Mouse (Mus musculus): ENCODE results near the gene Spint3. TPM values are rescaled to one million over a fixed set of nuclear protein-coding genes. Genes with fewer than 3 reads are reported as not detected.

Spint3 gene
- polyA plus RNA-seq, 1 experiment from 2014 or later: not detected

DNA sequence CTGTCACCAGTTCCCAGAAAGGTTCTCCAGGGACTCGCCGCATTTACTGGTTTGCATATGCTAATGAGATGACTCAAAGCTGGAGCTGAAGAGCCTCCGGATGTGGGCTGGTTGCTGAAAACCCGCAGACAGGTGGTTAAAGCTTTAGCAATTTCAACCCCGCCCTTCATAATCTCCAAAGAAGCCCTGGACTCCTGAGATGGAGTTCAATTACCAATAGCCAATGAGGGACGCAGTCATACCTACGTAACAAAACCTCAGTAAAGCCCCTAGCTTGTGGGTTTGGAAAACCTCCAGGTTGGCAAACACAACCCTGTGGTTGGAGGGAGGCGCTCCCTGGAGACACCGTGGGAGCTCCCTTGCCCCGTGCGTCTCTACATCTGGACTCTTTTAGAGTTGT lies 51.4 kb downstream of the Spint3 start:
- ATAC-seq (ENCODE audit: insufficient number of reproducible peaks, low FRiP score, low TSS enrichment, low read depth): no peak
- Histone ChIP-seq H3K36me3 (no peaks in the 10 kb centered on the region), H3K4me2 (peak overlapping the region; percentile 10; the same call in 1 of the 2 replicates), H3K4me3 (no peak overlapping the region; the same call in 1 of the 2 replicates), H3K4me1 (peaks cover 27% of the 10 kb centered on the region), H3K9me3 (no peaks in the 10 kb centered on the region), H3K27me3 (no peaks in the 10 kb centered on the region), H3K27ac (peak overlapping the region; percentile 39), H3K9ac (no peak overlapping the region)
- WGBS: 11% methylated on average over 11 of the region's 11 CpGs

GRCm38 (mm10) chr2:164520782-164521181 lies 52.5 kb downstream of the Spint3 start:
- no peak overlapping the region for H3K27ac ChIP-seq
- H3K9ac ChIP-seq: no peak overlapping the region
- H3K9me3 ChIP-seq: no peaks in the 10 kb centered on the region
- ATAC-seq (ENCODE audit: insufficient number of reproducible peaks, low FRiP score, low TSS enrichment, low read depth): no peak
- H3K36me3 ChIP-seq: no peaks in the 10 kb centered on the region
- H3K27me3 ChIP-seq: no peaks in the 10 kb centered on the region
- 23% methylated on average over 3 of the region's 3 CpGs for WGBS
- no peak overlapping the region for H3K4me2 ChIP-seq
- H3K4me1 ChIP-seq: peaks cover 27% of the 10 kb centered on the region
- H3K4me3 ChIP-seq: no peak overlapping the region

Other genes with a start within 250 kb of the Spint3 start
- gene Svs5, start 240.7 kb downstream of the Spint3 start, polyA plus RNA-seq (2015; fragmentation: Nextera tagmentation; extraction: Ambion mirVana): not detected in 2 replicates
- 4.3 TPM in 2 replicates for gene Slpi, start 184.4 kb downstream of the Spint3 start, polyA plus RNA-seq (2015; fragmentation: Nextera tagmentation; extraction: Ambion mirVana)
- gene Rbpjl, start 170.3 kb downstream of the Spint3 start, polyA plus RNA-seq (2015; fragmentation: Nextera tagmentation; extraction: Ambion mirVana): 1.2 and 1.3 TPM in 2 replicates
- gene Matn4, start 168.3 kb downstream of the Spint3 start, polyA plus RNA-seq (2015; fragmentation: Nextera tagmentation; extraction: Ambion mirVana): 108 and 113 TPM in 2 replicates
- 107 and 110 TPM in 2 replicates for gene Sdc4, start 129.6 kb downstream of the Spint3 start, polyA plus RNA-seq (2015; fragmentation: Nextera tagmentation; extraction: Ambion mirVana)
- gene Sys1, start 116.5 kb downstream of the Spint3 start, polyA plus RNA-seq (2015; fragmentation: Nextera tagmentation; extraction: Ambion mirVana): 54.5 and 61.2 TPM in 2 replicates
- 11.0 and 12.2 TPM in 2 replicates for gene Gm20458, start 112.5 kb downstream of the Spint3 start, polyA plus RNA-seq (2015; fragmentation: Nextera tagmentation; extraction: Ambion mirVana)
- not detected in 2 replicates for gene Trp53tg5, start 99.7 kb downstream of the Spint3 start, polyA plus RNA-seq (2015; fragmentation: Nextera tagmentation; extraction: Ambion mirVana)
- 6.3 and 6.9 TPM in 2 replicates for gene Dbndd2, start 87.4 kb downstream of the Spint3 start, polyA plus RNA-seq (2015; fragmentation: Nextera tagmentation; extraction: Ambion mirVana)
- 65.0 and 67.5 TPM in 2 replicates for gene Pigt, start 75.9 kb downstream of the Spint3 start, polyA plus RNA-seq (2015; fragmentation: Nextera tagmentation; extraction: Ambion mirVana)
- gene Wfdc2, start 11.0 kb downstream of the Spint3 start, polyA plus RNA-seq (2015; fragmentation: Nextera tagmentation; extraction: Ambion mirVana): 18.3 and 31.2 TPM in 2 replicates
- gene Wfdc6a, start 12.0 kb upstream of the Spint3 start, polyA plus RNA-seq (2015; fragmentation: Nextera tagmentation; extraction: Ambion mirVana): 0.19 TPM in 1 of 2 replicates, not detected in the other
- not detected in 2 replicates for gene Eppin, start 20.1 kb upstream of the Spint3 start, polyA plus RNA-seq (2015; fragmentation: Nextera tagmentation; extraction: Ambion mirVana)
- not detected in 2 replicates for gene Wfdc6b, start 40.1 kb upstream of the Spint3 start, polyA plus RNA-seq (2015; fragmentation: Nextera tagmentation; extraction: Ambion mirVana)
- gene Wfdc8, start 40.2 kb upstream of the Spint3 start, polyA plus RNA-seq (2015; fragmentation: Nextera tagmentation; extraction: Ambion mirVana): not detected in 2 replicates
- not detected in 2 replicates for gene Wfdc16, start 65.3 kb upstream of the Spint3 start, polyA plus RNA-seq (2015; fragmentation: Nextera tagmentation; extraction: Ambion mirVana)
- gene Wfdc10, start 82.6 kb upstream of the Spint3 start, polyA plus RNA-seq (2015; fragmentation: Nextera tagmentation; extraction: Ambion mirVana): not detected in 2 replicates
- gene Wfdc9, start 83.1 kb upstream of the Spint3 start, polyA plus RNA-seq (2015; fragmentation: Nextera tagmentation; extraction: Ambion mirVana): not detected in 2 replicates
- not detected in 2 replicates for gene Wfdc11, start 100.6 kb upstream of the Spint3 start, polyA plus RNA-seq (2015; fragmentation: Nextera tagmentation; extraction: Ambion mirVana)
- 0.18 TPM in 1 of 2 replicates, not detected in the other for gene Wfdc13, start 111.6 kb upstream of the Spint3 start, polyA plus RNA-seq (2015; fragmentation: Nextera tagmentation; extraction: Ambion mirVana)
- not detected in 2 replicates for gene Spint4, start 125.0 kb upstream of the Spint3 start, polyA plus RNA-seq (2015; fragmentation: Nextera tagmentation; extraction: Ambion mirVana)
- not detected in 2 replicates for gene Spint5, start 141.8 kb upstream of the Spint3 start, polyA plus RNA-seq (2015; fragmentation: Nextera tagmentation; extraction: Ambion mirVana)
- 0.41 and 0.50 TPM in 2 replicates for gene Wfdc3, start 172.5 kb upstream of the Spint3 start, polyA plus RNA-seq (2015; fragmentation: Nextera tagmentation; extraction: Ambion mirVana)
- gene Dnttip1, start 172.5 kb upstream of the Spint3 start, polyA plus RNA-seq (2015; fragmentation: Nextera tagmentation; extraction: Ambion mirVana): 61.0 and 63.9 TPM in 2 replicates
- 293 and 311 TPM in 2 replicates for gene Ube2c, start 196.4 kb upstream of the Spint3 start, polyA plus RNA-seq (2015; fragmentation: Nextera tagmentation; extraction: Ambion mirVana)
- 350 and 1,119 TPM in 2 replicates for gene Tnnc2, start 206.5 kb upstream of the Spint3 start, polyA plus RNA-seq (2015; fragmentation: Nextera tagmentation; extraction: Ambion mirVana)
- gene Snx21, start 212.4 kb upstream of the Spint3 start, polyA plus RNA-seq (2015; fragmentation: Nextera tagmentation; extraction: Ambion mirVana): 33.8 and 40.5 TPM in 2 replicates
- 16.8 and 20.7 TPM in 2 replicates for gene Acot8, start 231.4 kb upstream of the Spint3 start, polyA plus RNA-seq (2015; fragmentation: Nextera tagmentation; extraction: Ambion mirVana)
- 7.5 and 7.9 TPM in 2 replicates for gene Zswim3, start 231.6 kb upstream of the Spint3 start, polyA plus RNA-seq (2015; fragmentation: Nextera tagmentation; extraction: Ambion mirVana)
- gene Zswim1, start 249.2 kb upstream of the Spint3 start, polyA plus RNA-seq (2015; fragmentation: Nextera tagmentation; extraction: Ambion mirVana): 19.4 and 20.1 TPM in 2 replicates